Mouse (Mus musculus): ENCODE results near the gene Abcf2.

- TF ChIP-seq CTCF (IDR thresholded peaks at IDR 0.05; ENCODE audit: low read depth, low read length): no peak
- TF ChIP-seq POLR2A (IDR thresholded peaks at IDR 0.05; ENCODE audit: extremely low read depth, insufficient read depth, low read length): no peak
These were observed 16.7 kb upstream of the Abcf2 start for GRCm38 (mm10) chr5:24593928-24594327.
